Mouse (Mus musculus): ENCODE measurements around the gene Gm9758.
"Not testable (repeated sequence)": the region's sequence is repeated elsewhere in the genome, so short reads cannot be mapped to it uniquely, and the experiment has no call there.

Gene Gm9758

DNA sequence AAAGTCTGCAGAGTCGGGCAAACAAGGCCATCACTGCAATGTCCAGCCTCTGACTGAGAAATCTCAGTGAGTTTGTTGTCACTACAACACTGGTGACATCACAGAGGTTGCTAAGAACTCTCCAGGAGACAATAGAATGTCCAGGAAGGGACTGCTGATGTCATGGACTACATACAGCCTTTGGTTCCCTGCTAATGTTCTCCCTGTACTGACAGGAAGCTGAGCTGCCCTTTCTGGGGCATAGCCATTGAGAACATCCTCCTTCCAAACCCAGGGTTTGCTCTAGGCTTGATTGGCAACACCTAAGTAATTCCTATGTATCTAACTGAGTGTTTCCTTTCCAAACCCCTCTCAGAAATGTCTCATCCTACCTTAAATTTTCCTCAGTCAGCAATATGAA lies at the start of gene Gm9758:
Gene Gm9758 (minus strand): TSS at position 101 of the 400 bp plus-strand sequence.
- TF ChIP-seq GATA4 (IDR thresholded peaks at IDR 0.05; ENCODE audit: insufficient replicate concordance, low read length) = not testable (repeated sequence)

DNA sequence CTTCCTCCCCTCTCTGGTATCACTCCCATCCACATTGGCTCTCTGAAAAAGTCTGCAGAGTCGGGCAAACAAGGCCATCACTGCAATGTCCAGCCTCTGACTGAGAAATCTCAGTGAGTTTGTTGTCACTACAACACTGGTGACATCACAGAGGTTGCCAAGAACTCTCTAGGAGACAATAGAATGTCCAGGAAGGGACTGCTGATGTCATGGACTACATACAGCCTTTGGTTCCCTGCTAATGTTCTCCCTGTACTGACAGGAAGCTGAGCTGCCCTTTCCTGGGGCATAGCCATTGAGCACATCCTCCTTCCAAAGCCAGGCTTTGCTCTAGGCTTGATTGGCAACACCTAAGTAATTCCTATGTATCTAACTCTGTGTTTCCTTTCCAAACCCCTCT lies 23.6 kb upstream of the Gm9758 start, which contains the start of gene Speer4e:
Gene Speer4e (minus strand): TSS at position 101 of the 400 bp plus-strand sequence.
- not testable (repeated sequence) for TF ChIP-seq GATA4 (IDR thresholded peaks at IDR 0.05; ENCODE audit: insufficient replicate concordance, low read length)

DNA sequence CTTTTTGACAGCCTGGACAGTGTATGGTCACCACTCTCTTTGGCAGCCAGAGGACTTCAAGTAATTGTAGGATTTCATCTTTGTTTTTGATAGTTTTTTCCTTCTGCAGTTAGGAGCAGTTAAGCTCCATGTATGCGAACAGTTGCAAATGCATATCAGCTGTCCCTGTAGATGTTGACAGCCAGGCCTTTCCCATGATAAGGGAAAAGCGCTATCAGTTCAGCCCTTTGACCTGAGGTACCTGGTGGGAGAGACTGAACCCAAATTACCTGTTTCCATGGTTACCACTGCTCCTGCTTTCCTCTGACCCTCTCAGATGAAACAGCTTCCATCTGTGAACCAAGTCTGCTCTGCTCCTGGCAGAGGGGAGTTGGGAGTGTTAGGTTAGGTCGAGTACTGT lies 22.5 kb downstream of the Gm9758 start:
- no peak for TF ChIP-seq GATA4 (IDR thresholded peaks at IDR 0.05; ENCODE audit: insufficient replicate concordance, low read length)

All from liver, adult (tissue).